Mouse (Mus musculus): ENCODE measurements around the gene 1700017D01Rik.
A peak's percentile ranks its signal among the peaks of the same experiment; 100 is the strongest.
"Not testable (repeated sequence)": the region's sequence is repeated elsewhere in the genome, so short reads cannot be mapped to it uniquely, and the experiment has no call there.

The 1700017D01Rik gene

DNA sequence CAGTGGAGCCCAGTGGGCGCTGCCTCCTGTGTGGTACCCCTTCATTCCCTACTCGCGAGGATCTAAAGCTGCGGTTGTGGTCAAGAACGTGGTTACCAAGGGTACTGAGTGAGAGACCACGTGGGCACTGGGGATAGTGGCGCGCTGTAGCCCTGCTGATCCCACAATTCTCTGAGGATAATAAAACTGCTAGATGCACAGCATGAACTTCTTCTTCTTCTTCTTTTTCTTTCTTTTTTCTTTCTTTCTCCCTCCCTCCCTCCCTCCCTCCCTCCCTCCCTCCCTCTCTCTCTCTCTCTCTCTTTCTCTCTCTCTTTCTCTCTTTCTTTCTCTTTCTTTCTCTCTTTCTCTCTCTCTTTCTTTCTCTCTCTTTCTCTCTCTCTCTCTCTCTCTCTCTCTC lies at the start of gene 1700017D01Rik:
TSS of gene 1700017D01Rik (minus strand) at position 101 of the 400 bp plus-strand sequence.
- not testable (repeated sequence) for DNase-seq

DNA sequence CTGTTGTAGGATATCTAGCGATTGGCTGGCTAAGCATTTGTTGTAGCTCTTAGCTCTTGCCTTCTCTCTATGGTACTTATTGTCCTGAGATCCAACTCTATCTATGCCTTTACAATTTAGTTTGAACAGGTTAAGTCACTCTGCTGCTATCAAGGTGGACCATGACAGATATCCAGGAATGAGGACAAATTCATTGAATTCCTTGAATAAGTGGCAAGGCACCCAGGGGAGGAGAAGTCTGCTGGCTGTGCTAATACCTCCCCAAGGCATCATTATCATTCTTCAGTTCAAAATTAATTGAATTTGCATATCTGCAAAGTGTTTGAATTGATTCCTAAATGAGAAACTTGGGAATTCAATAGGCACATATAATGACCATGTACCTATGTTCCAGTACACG lies 46.8 kb upstream of the 1700017D01Rik start:
- DNase-seq = no peak

DNA sequence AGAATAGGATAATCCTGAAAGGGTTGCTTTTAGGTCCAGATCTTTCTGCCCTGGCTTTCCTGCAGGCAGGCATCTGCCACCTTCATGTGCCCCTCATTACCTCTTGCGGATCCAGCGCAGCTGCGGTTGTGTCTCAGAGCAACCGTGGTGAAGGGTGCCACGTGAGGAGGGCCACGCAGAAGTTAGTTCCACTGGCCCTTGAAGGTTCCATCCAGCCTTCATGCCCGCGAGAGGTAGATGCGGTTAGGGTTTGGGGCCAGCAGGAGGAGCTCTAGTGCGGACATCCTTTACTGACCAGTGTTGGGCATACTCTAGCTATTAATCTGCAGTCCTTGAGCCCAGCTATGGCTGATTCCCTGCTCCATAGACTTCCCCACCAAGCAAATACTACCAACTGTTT lies 34.5 kb upstream of the 1700017D01Rik start, which contains the start of gene 1700025F22Rik:
TSS of gene 1700025F22Rik (minus strand) at position 149 of the 400 bp plus-strand sequence.
- peak in 1 of 2 experiments; percentile 4 for DNase-seq

GRCm38 (mm10) chr19:11157890-11158289 lies 27.2 kb upstream of the 1700017D01Rik start:
- not testable (repeated sequence) for DNase-seq

DNA sequence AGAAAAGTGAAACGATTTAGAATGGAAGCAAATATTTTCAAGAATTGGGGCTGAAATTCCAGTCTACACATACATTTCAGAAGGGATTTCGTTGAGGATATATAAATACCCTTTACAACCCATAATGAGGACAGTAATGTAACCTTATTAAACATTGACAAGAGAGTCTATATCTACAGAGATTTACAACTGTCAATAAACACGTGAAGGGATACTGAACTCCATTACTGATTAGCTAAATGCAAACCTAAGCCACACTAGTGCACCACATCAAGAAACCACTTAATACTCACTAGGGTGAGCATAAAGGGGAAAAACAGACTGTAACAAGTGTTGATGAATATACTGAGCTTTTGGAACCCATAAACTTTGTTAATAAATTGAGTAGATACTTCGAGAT lies 4.7 kb upstream of the 1700017D01Rik start:
- DNase-seq = no peak

DNA sequence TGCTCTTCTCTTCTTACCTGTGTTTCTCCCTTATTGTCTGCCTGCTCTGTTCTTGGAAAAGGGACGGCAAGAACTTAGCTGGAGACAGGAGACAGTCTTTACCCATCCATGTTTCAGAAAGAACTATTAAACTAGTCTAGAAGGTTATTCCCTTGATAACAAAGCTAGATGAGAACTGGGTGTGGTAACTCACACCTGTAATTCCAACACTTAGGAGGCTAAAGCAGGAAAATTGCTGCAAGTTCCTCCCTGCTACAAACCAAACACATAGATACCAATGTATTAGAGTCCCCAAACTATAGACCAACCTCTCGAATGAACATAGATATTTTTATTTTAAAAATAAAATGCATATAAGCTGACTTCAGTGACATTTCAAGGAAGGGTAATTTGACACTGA lies 4.2 kb upstream of the 1700017D01Rik start:
- no peak for DNase-seq

DNA sequence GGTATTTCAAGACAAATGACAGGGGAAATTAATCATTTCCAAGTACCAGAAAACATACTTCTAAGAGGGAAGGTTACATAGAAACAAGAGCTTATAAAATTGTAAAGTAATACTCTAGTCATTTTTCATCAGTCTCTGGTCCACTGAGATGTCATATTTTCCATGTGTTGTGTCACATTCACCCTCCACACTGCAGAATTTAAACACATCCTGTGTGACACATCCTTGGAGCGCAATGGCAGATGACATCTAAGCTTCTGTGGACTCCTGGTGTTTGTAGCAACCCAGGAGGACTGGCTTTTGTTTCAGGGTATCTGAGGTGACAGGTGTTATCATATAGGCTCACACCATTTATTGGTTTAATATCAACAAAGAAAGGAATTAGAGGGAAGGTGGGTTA lies 974 bp downstream of the 1700017D01Rik start:
- DNase-seq = no peak

GRCm38 (mm10) chr19:11121016-11121420 lies 9.7 kb downstream of the 1700017D01Rik start:
- DNase-seq = peak in 1 of 2 experiments; percentile 34

DNA sequence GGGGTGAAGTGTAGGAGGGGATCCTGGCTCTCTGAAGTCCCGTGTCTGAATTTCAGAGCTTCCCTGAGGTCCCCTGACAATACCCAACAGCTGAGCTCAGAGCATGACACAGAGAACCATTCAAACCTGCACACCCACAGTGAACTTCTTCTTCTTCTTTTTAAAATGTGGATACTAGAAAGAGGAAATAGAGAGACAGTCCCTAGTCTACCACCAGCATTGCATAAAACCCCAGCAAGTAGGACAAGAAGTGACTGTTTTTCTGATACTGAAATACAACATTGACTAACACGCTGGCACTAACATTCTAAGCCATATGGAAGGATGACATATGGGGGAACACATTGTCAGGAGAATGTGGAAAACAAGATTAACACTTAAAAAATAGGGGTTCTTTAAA lies 11.3 kb downstream of the 1700017D01Rik start:
- DNase-seq = no peak

DNA sequence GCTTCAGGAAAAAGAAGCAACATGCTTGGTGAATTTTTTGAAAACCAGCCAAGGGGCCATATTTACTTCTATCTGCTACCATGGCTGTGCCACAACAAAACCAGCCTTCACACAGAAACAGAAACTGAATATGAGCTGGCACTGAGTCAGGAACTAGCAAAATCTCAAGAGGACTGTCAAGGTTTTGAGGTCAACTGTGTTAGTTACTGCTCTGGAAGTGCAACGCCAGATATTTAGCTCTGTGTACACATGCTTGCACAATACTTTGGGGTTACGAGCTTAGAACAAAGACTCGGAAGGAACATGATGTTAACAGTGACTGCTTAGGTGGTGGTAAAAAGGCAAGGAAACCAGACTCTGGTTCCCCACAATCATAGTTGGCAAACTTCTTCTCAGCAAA lies 22.9 kb downstream of the 1700017D01Rik start:
- no peak for DNase-seq

DNA sequence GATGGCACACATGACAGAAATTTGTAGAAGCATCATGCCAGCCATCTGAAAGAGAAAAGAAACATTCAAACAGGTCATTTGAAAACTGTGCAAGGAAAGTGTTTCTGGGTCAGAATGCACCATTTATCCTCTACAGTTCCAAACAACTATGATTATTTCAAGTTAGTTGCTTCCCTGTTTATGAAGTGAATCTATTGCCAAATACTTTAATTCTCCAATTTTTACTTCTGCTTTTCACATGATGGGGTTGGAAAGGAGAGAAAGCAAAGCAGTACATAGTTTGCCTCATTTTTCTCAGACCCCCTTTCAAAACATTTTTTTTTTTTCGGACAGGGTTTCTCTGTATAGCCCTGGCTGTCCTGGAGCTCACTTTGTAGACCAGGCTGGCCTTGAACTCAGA lies 28.8 kb downstream of the 1700017D01Rik start:
- no peak for DNase-seq

DNA sequence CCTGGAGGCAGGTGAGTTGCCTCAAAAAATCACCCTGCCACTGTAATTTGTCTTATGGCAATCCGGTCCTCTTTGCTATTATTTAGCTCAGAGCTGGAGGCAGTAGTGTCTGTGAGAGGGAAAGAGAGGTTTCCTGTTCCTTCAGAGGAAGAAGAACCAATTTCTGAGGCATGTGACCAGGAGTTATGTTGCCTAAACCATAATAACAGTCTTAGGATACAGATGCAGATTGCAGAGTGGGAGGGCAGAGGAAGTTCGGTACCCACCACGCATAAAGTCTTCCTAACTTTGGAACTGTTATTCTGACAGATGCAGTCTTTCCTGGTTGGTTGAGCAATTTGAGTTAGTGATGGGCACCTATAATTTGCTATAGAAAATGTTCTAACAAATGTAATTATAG lies 32.3 kb downstream of the 1700017D01Rik start:
- no peak for DNase-seq

GRCm38 (mm10) chr19:11092131-11092530 lies 38.5 kb downstream of the 1700017D01Rik start:
- DNase-seq = not testable (repeated sequence)

- no peak for DNase-seq
Measured at GRCm38 (mm10) chr19:11080934-11081333, 49.7 kb downstream of the 1700017D01Rik start, which contains the start of gene Ms4a8a. Gene Ms4a8a, minus strand, starts transcription at chr19:11081102.

GRCm38 (mm10) chr19:11070364-11070763 lies 60.3 kb downstream of the 1700017D01Rik start:
- DNase-seq = no peak

DNA sequence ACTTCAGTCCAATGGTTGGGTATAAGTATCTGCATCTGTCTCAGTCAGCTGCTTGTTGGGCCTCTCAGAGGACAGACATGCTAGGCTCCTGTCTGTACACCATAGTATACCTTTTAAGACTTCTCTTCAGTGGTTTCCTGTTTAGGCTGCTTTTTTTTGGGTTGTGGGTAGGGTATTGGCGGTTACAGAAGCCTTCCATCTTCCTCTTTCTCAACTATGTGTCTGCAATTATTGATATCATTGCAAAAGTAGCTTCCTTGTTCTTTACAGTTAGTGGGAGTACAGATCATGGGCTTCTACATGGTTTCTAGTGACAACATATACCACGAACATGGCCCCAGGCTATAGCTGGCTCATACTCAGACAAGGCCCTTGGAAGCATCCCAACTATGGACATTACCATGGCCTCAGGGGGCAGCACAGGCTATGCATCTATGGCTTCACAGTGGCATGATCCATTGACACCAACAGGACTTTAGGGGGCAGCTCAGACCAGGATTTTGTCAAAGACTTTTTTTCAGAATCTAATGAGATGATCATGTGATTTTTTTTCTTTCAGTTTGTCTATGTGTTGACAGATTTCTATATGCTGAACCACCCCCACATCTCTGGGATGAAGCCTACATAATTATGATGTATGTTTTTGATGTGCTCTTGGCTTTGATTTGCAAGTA lies 65.3 kb downstream of the 1700017D01Rik start:
- DNase-seq = no peak

- no peak for DNase-seq
Measured at GRCm38 (mm10) chr19:11060900-11061299, 69.8 kb downstream of the 1700017D01Rik start.

- no peak for DNase-seq
Measured at GRCm38 (mm10) chr19:11059967-11060366, 70.7 kb downstream of the 1700017D01Rik start.

- not testable (repeated sequence) for DNase-seq
Measured at GRCm38 (mm10) chr19:11055700-11056099, 75.0 kb downstream of the 1700017D01Rik start.

DNA sequence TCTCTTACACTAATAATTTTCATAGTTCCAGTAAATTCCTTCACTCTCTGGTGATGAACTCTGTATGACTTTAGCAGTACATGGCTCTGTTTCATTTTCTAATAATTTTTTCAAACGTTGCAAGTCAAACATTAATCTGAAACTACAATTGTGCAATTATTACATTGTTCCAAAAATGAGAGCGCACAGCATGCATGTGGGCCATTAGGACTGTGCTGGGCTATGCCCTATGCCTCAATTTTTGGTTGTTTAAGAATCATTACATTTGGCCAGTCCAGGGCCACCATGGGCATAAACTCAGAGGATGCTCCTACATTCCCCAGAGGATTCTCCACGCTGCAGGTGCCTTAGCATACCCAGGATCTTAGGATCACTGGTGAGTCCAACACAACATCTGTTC lies 77.4 kb downstream of the 1700017D01Rik start:
- DNase-seq = no peak

DNA sequence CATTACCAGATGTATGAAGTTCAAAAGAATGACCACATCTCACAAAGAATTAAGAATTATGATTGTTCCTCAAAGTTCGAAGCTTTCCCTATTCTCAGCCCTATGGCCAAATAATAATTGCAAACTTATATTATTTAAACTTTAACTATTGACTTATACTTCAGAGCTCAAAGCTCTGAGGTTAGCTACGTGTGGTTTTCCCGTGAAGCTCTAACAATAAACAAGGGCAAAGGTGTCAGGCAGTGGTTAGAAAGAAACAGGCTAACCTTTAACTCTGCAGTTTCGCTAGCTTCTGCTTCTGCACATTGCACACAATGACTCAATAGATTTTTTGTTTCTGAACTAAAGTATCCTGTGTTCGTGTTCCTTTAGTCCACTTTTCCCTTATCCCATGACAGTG lies 77.8 kb downstream of the 1700017D01Rik start:
- DNase-seq = no peak

GRCm38 (mm10) chr19:11050286-11050685 lies 80.4 kb downstream of the 1700017D01Rik start:
- DNase-seq = no peak

DNA sequence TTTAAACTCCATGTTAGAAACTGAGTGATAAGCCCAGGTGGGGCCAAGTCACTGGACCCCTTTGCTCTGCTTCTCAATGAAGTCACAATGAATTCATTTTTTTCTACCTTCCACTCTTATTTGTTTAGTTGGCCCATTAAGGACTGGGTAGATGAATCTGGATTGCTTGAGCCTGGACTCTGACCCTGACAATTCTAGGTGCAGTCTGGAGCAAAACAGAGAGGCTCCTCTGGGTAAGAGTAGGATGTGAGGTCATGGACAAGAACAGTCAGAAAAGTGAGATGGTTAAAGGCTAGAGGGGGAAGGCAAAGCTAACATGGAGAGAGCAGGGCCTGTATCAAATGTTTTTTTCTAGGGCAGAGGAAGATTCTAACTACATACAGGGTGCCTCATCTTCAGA lies 81.2 kb downstream of the 1700017D01Rik start:
- no peak for DNase-seq

GRCm38 (mm10) chr19:11048503-11048902 lies 82.2 kb downstream of the 1700017D01Rik start:
- no peak for DNase-seq

DNA sequence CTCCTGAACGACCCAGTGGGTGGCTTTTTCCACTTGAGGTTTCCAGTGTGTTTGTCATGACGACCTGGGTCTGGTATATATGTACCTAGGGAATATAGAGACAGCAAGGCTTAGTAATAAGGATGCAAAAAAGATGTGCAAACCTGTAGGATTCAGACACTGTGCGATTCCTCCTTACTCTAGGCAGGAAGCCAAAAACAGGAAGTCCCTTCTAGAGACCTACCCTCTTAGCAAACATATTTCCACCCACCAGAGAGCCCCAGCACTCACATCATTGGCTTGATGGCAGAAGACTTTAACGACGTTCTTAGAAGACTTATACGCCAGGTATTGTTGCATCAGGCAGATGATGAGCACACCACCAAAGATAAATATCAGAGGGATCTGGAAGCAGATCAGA lies 82.7 kb downstream of the 1700017D01Rik start:
- no peak for DNase-seq
